In genomic region chr8:84722530-84722849, GRCm38 (mm10) we compare ENCODE assay signal across 7 mouse cellular contexts. TPM values are rescaled to one million over a fixed set of nuclear protein-coding genes. Genes with fewer than 3 reads are reported as not detected.
A peak's percentile ranks its signal among the peaks of the same experiment; 100 is the strongest.
DNase-seq lines count a peak whose midpoint lies in the region; ATAC-seq lines count a peak whose summit lies in the region.

No protein-coding gene starts in this region.

- 66% methylated on average over 6 of the region's 6 CpGs for WGBS in neural tube, embryonic 11.5 days
- WGBS in forebrain, embryonic 12.5 days = 64% methylated on average over 6 of the region's 6 CpGs
- 15% methylated on average over 6 of the region's 6 CpGs for WGBS in limb, embryonic 15.5 days
- 47% methylated on average over 6 of the region's 6 CpGs for WGBS in stomach, embryonic 16.5 days

- H3K4me3 ChIP-seq in neural tube, embryonic 11.5 days (ENCODE audit: low read depth, low read length) = no peak overlapping the region
- no peak overlapping the region for H3K4me3 ChIP-seq in forebrain, embryonic 12.5 days (replicated peaks)
- H3K4me3 ChIP-seq in limb, embryonic 15.5 days = 0 out of 2 replicates have a peak overlapping the region, but pooled peaks have one; percentile 16
- H3K4me3 ChIP-seq in stomach, embryonic 16.5 days (replicated peaks; ENCODE audit: low read length) = no peak overlapping the region

- H3K27me3 ChIP-seq in neural tube, embryonic 11.5 days (ENCODE audit: control insufficient read depth, insufficient read depth, low read length) = peaks cover 40% of the 10 kb centered on the region
- H3K27me3 ChIP-seq in forebrain, embryonic 12.5 days = peaks cover 43% of the 10 kb centered on the region
- no peaks in the 10 kb centered on the region for H3K27me3 ChIP-seq in limb, embryonic 15.5 days
- H3K27me3 ChIP-seq in stomach, embryonic 16.5 days (ENCODE audit: control insufficient read depth, insufficient read depth, low read length) = no peaks in the 10 kb centered on the region

- H3K9me3 ChIP-seq in neural tube, embryonic 11.5 days (ENCODE audit: control insufficient read depth, low read length) = no peaks in the 10 kb centered on the region
- no peaks in the 10 kb centered on the region for H3K9me3 ChIP-seq in forebrain, embryonic 12.5 days
- H3K9me3 ChIP-seq in limb, embryonic 15.5 days = no peaks in the 10 kb centered on the region
- H3K9me3 ChIP-seq in stomach, embryonic 16.5 days (replicated peaks; ENCODE audit: control insufficient read depth, low read length) = no peaks in the 10 kb centered on the region

- peak overlapping the region; percentile 46 for H3K9ac ChIP-seq in neural tube, embryonic 11.5 days (ENCODE audit: low read length)
- peak overlapping the region; percentile 33; the same call in 1 of the 2 replicates for H3K9ac ChIP-seq in forebrain, embryonic 12.5 days
- no peak overlapping the region for H3K9ac ChIP-seq in limb, embryonic 15.5 days
- H3K9ac ChIP-seq in stomach, embryonic 16.5 days (ENCODE audit: low read length) = peak overlapping the region; percentile 65

- peak overlapping the region; percentile 21; the same call in 1 of the 2 replicates for H3K4me2 ChIP-seq in neural tube, embryonic 11.5 days (ENCODE audit: low read depth)
- peak overlapping the region; percentile 24 for H3K4me2 ChIP-seq in forebrain, embryonic 12.5 days
- peak overlapping the region; percentile 47 for H3K4me2 ChIP-seq in limb, embryonic 15.5 days
- H3K4me2 ChIP-seq in stomach, embryonic 16.5 days (ENCODE audit: low read depth, low read length) = peak overlapping the region; percentile 42; the same call in 1 of the 2 replicates

- peaks cover 18% of the 10 kb centered on the region for H3K4me1 ChIP-seq in neural tube, embryonic 11.5 days (ENCODE audit: control insufficient read depth, insufficient read depth, low read length)
- H3K4me1 ChIP-seq in forebrain, embryonic 12.5 days = peaks cover 48% of the 10 kb centered on the region
- peaks cover 93% of the 10 kb centered on the region for H3K4me1 ChIP-seq in limb, embryonic 15.5 days
- peaks cover 45% of the 10 kb centered on the region for H3K4me1 ChIP-seq in stomach, embryonic 16.5 days (ENCODE audit: control insufficient read depth, insufficient read depth, low read length)

- H3K36me3 ChIP-seq in neural tube, embryonic 11.5 days (ENCODE audit: control insufficient read depth, insufficient read depth, low read length) = no peaks in the 10 kb centered on the region
- peaks cover 61% of the 10 kb centered on the region for H3K36me3 ChIP-seq in forebrain, embryonic 12.5 days (replicated peaks)
- peaks cover 77% of the 10 kb centered on the region for H3K36me3 ChIP-seq in limb, embryonic 15.5 days
- H3K36me3 ChIP-seq in stomach, embryonic 16.5 days (ENCODE audit: control insufficient read depth, insufficient read depth, low read length) = no peaks in the 10 kb centered on the region

- peak overlapping the region; percentile 81 for H3K27ac ChIP-seq in neural tube, embryonic 11.5 days (ENCODE audit: low read depth, low read length)
- H3K27ac ChIP-seq in forebrain, embryonic 12.5 days = peak overlapping the region; percentile 87
- peak overlapping the region; percentile 98 for H3K27ac ChIP-seq in limb, embryonic 15.5 days
- H3K27ac ChIP-seq in stomach, embryonic 16.5 days (ENCODE audit: low read length) = peak overlapping the region; percentile 99

- no peak for DNase-seq in neural tube, embryonic 11.5 days (ENCODE audit: low spot score)
- DNase-seq in neural tube, embryonic 10.5 days (ENCODE audit: extremely low spot score, low spot score) = no peak
- no peak for DNase-seq in embryo, embryonic 9.5 days (ENCODE audit: extremely low spot score)

- ATAC-seq in neural tube, embryonic 11.5 days (ENCODE audit: insufficient read depth, low FRiP score, low TSS enrichment) = peak; percentile 32; the same call in 1 of the 2 replicates
- ATAC-seq in forebrain, embryonic 12.5 days (ENCODE audit: low FRiP score) = peak; percentile 24; the same call in 1 of the 2 replicates
- no peak for ATAC-seq in limb, embryonic 15.5 days (ENCODE audit: insufficient number of reproducible peaks, low FRiP score, low TSS enrichment, low read depth)
- no peak for ATAC-seq in stomach, embryonic 16.5 days (ENCODE audit: insufficient read depth, low FRiP score)
- ATAC-seq in frontal cortex, adult (ENCODE audit: low TSS enrichment) = no peak

RNA-seq across cellular contexts. Expression of gene G430095P16Rik, which starts 0.3 kb away (rescaled TPM):
- 0.84 and 1.8 TPM in 2 replicates for polyA plus RNA-seq in neural tube, embryonic 11.5 days (2014; fragmentation: Nextera tagmentation; extraction: Ambion mirVana)
- 2.2 and 3.5 TPM in 2 replicates for polyA plus RNA-seq in forebrain, embryonic 12.5 days (2016; fragmentation: Nextera tagmentation; extraction: Ambion mirVana)
- 3.8 and 5.5 TPM in 2 replicates for polyA plus RNA-seq in limb, embryonic 15.5 days (2015; fragmentation: Nextera tagmentation; extraction: Ambion mirVana)
- polyA plus RNA-seq in stomach, embryonic 16.5 days (2015; fragmentation: Nextera tagmentation; extraction: Ambion mirVana) = 3.2 and 4.1 TPM in 2 replicates

RNA-seq across cellular contexts. Expression of gene Lyl1, which starts 21.2 kb away (rescaled TPM):
- 4.6 and 5.3 TPM in 2 replicates for polyA plus RNA-seq in neural tube, embryonic 11.5 days (2014; fragmentation: Nextera tagmentation; extraction: Ambion mirVana)
- 3.1 and 3.9 TPM in 2 replicates for polyA plus RNA-seq in forebrain, embryonic 12.5 days (2016; fragmentation: Nextera tagmentation; extraction: Ambion mirVana)
- 5.6 and 6.0 TPM in 2 replicates for polyA plus RNA-seq in limb, embryonic 15.5 days (2015; fragmentation: Nextera tagmentation; extraction: Ambion mirVana)
- polyA plus RNA-seq in stomach, embryonic 16.5 days (2015; fragmentation: Nextera tagmentation; extraction: Ambion mirVana) = 6.0 and 8.3 TPM in 2 replicates

RNA-seq across cellular contexts. Expression of gene Nacc1, which starts 34.8 kb away (rescaled TPM):
- 26.2 and 27.0 TPM in 2 replicates for polyA plus RNA-seq in neural tube, embryonic 11.5 days (2014; fragmentation: Nextera tagmentation; extraction: Ambion mirVana)
- 22.8 and 26.6 TPM in 2 replicates for polyA plus RNA-seq in forebrain, embryonic 12.5 days (2016; fragmentation: Nextera tagmentation; extraction: Ambion mirVana)
- 13.5 and 13.8 TPM in 2 replicates for polyA plus RNA-seq in limb, embryonic 15.5 days (2015; fragmentation: Nextera tagmentation; extraction: Ambion mirVana)
- polyA plus RNA-seq in stomach, embryonic 16.5 days (2015; fragmentation: Nextera tagmentation; extraction: Ambion mirVana) = 14.4 and 14.5 TPM in 2 replicates

RNA-seq across cellular contexts. Expression of gene Trmt1, which starts 36.4 kb away (rescaled TPM):
- polyA plus RNA-seq in neural tube, embryonic 11.5 days (2014; fragmentation: Nextera tagmentation; extraction: Ambion mirVana) = 60.4 and 60.6 TPM in 2 replicates
- polyA plus RNA-seq in forebrain, embryonic 12.5 days (2016; fragmentation: Nextera tagmentation; extraction: Ambion mirVana) = 55.4 and 59.6 TPM in 2 replicates
- 63.3 and 64.5 TPM in 2 replicates for polyA plus RNA-seq in limb, embryonic 15.5 days (2015; fragmentation: Nextera tagmentation; extraction: Ambion mirVana)
- 53.7 and 54.1 TPM in 2 replicates for polyA plus RNA-seq in stomach, embryonic 16.5 days (2015; fragmentation: Nextera tagmentation; extraction: Ambion mirVana)

RNA-seq across cellular contexts. Expression of gene Ier2, which starts 59.8 kb away (rescaled TPM):
- 71.6 and 79.4 TPM in 2 replicates for polyA plus RNA-seq in neural tube, embryonic 11.5 days (2014; fragmentation: Nextera tagmentation; extraction: Ambion mirVana)
- 53.7 and 62.2 TPM in 2 replicates for polyA plus RNA-seq in forebrain, embryonic 12.5 days (2016; fragmentation: Nextera tagmentation; extraction: Ambion mirVana)
- polyA plus RNA-seq in limb, embryonic 15.5 days (2015; fragmentation: Nextera tagmentation; extraction: Ambion mirVana) = 80.6 and 81.7 TPM in 2 replicates
- 62.4 and 69.5 TPM in 2 replicates for polyA plus RNA-seq in stomach, embryonic 16.5 days (2015; fragmentation: Nextera tagmentation; extraction: Ambion mirVana)

Comparison
In these comparisons a context has a peak if more than half of its experiments do, and no peak if none do; other contexts are left out.
1. ATAC-seq: peak in neural tube, embryonic 11.5 days (single experiment) and forebrain, embryonic 12.5 days (single experiment); none in limb, embryonic 15.5 days (single experiment), stomach, embryonic 16.5 days (single experiment) and frontal cortex, adult (single experiment).
2. Peak in every context shown above with its lines, with median percentiles within 50 percentile points of each other: H3K27ac ChIP-seq and H3K4me2 ChIP-seq.